Mouse (Mus musculus) stomach, embryonic 15.5 days (tissue): ENCODE results near the gene Syt12. TPM values are rescaled to one million over a fixed set of nuclear protein-coding genes. Genes with fewer than 3 reads are reported as not detected.
A peak's percentile ranks its signal among the peaks of the same experiment; 100 is the strongest.

Source experiments
- ATAC-seq: fragments of 200-750 bp; cut with Nextera tagmentation; 2 replicates; pipeline ENCODE4 v1.8.0; 2017; ENCODE audit warnings: low read depth, moderate number of reproducible peaks, moderate TSS enrichment; ENCODE audit not compliant: insufficient read depth, low FRiP score
- H3K27ac ChIP-seq: fragments of 300-500 bp; sonication (generic); 2 replicates; pipeline ENCODE4 v1.5.1; 2015; ENCODE audit warnings: mild to moderate bottlenecking, inconsistent platforms
- H3K27me3 ChIP-seq: fragments of 300-500 bp; sonication (generic); replicated peaks from 2 replicates; pipeline ENCODE4 v1.6.1; 2015; ENCODE audit warnings: inconsistent platforms
- H3K36me3 ChIP-seq: fragments of 300-500 bp; sonication (generic); 2 replicates; pipeline ENCODE4 v1.6.1; 2015; ENCODE audit warnings: inconsistent platforms
- H3K4me1 ChIP-seq: fragments of 300-500 bp; sonication (generic); 2 replicates; pipeline ENCODE4 v1.6.1; 2015; ENCODE audit warnings: inconsistent platforms
- H3K4me2 ChIP-seq: fragments of 300-500 bp; sonication (generic); 2 replicates; pipeline ENCODE4 v1.6.1; 2015; ENCODE audit warnings: mild to moderate bottlenecking, inconsistent platforms
- H3K4me3 ChIP-seq: fragments of 300-500 bp; sonication (generic); replicated peaks from 2 replicates; pipeline ENCODE4 v1.5.1; 2015; ENCODE audit warnings: inconsistent platforms
- H3K9ac ChIP-seq: fragments of 300-500 bp; sonication (generic); 2 replicates; pipeline ENCODE4 v1.6.1; 2015; ENCODE audit warnings: inconsistent platforms
- H3K9me3 ChIP-seq: fragments of 300-500 bp; sonication (generic); 2 replicates; pipeline ENCODE4 v1.6.1; 2016; ENCODE audit warnings: inconsistent platforms
- WGBS: fragments of 180-500 bp; shearing (Covaris S2); methylation state at CpG from one replicate; pipeline ENCODE4 v1.1.7; 2015; 5-methylcytosine and 5-hydroxymethylcytosine counted together
- polyA plus RNA-seq: library from polyadenylated mRNA; unstranded; fragments of >200 nt; fragmentation: Nextera tagmentation; extraction: Ambion mirVana; gene quantifications from 2 replicates; pipeline ENCODE4 v1.2.1, GENCODE M21; 2015

Syt12 gene
- polyA plus RNA-seq, 1 experiment from 2014 or later, result 0.99 TPM

GRCm38 (mm10) chr19:4440222-4440621 is 37.0 kb downstream of the Syt12 start:
- H3K9ac ChIP-seq, result no peak overlapping the region

GRCm38 (mm10) chr19:4439161-4439801 is 38.0 kb downstream of the Syt12 start, which contains the start of gene Rhod:
Rhod (minus strand) TSS chr19:4439432.
- H3K9ac ChIP-seq, result peak within 1 kb of the TSS; percentile 61
- no peaks in the 10 kb centered on the region for H3K27me3 ChIP-seq
- no peak within 1 kb of the TSS for H3K27ac ChIP-seq
- no peaks in the 10 kb centered on the region for H3K36me3 ChIP-seq
- peak within 1 kb of the TSS; percentile 91 for H3K4me2 ChIP-seq
- H3K4me3 ChIP-seq, result peak within 1 kb of the TSS; percentile 76
- no peaks in the 10 kb centered on the region for H3K9me3 ChIP-seq
- peaks cover 33% of the 10 kb centered on the region for H3K4me1 ChIP-seq
- peak; percentile 44; the same call in 1 of the 2 replicates for ATAC-seq
- under 1% methylated on average over 49 of the region's 51 CpGs for WGBS

More at GRCm38 (mm10) chr19:4440222-4440621, 37.0 kb downstream of the Syt12 start:
- Histone ChIP-seq H3K27me3 (no peaks in the 10 kb centered on the region), H3K4me2 (peak overlapping the region; percentile 91), H3K4me1 (peaks cover 33% of the 10 kb centered on the region), H3K4me3 (peak overlapping the region; percentile 76), H3K36me3 (no peaks in the 10 kb centered on the region), H3K27ac (peak overlapping the region; percentile 54), H3K9me3 (no peaks in the 10 kb centered on the region)
- ATAC-seq, result no peak
- WGBS, result 9% methylated on average over 8 of the region's 8 CpGs

- Histone ChIP-seq H3K27ac (no peak overlapping the region), H3K9ac (peak overlapping the region; percentile 61), H3K9me3 (no peaks in the 10 kb centered on the region), H3K36me3 (no peaks in the 10 kb centered on the region), H3K27me3 (no peaks in the 10 kb centered on the region), H3K4me1 (peaks cover 33% of the 10 kb centered on the region), H3K4me2 (peak overlapping the region; percentile 91), H3K4me3 (peak overlapping the region; percentile 76)
- WGBS, result 8% methylated on average over 8 of the region's 8 CpGs
- ATAC-seq, result no peak
Observed at GRCm38 (mm10) chr19:4438791-4439160, 38.5 kb downstream of the Syt12 start.

- Histone ChIP-seq H3K36me3 (no peaks in the 10 kb centered on the region), H3K27me3 (no peaks in the 10 kb centered on the region), H3K4me1 (peaks cover 33% of the 10 kb centered on the region), H3K9ac (no peak overlapping the region), H3K27ac (no peak overlapping the region), H3K9me3 (no peaks in the 10 kb centered on the region), H3K4me2 (peak overlapping the region; percentile 91; the same call in 1 of the 2 replicates), H3K4me3 (no peak overlapping the region)
- 68% methylated on average over 6 of the region's 6 CpGs for WGBS
- ATAC-seq, result no peak
Observed at GRCm38 (mm10) chr19:4437886-4438285, 39.4 kb downstream of the Syt12 start.

GRCm38 (mm10) chr19:4436254-4436653 is 41.0 kb downstream of the Syt12 start:
- no peaks in the 10 kb centered on the region for H3K36me3 ChIP-seq
- H3K4me3 ChIP-seq, result no peak overlapping the region
- no peak overlapping the region for H3K9ac ChIP-seq
- H3K27me3 ChIP-seq, result no peaks in the 10 kb centered on the region
- H3K9me3 ChIP-seq, result no peaks in the 10 kb centered on the region
- 78% methylated on average over 3 of the region's 3 CpGs for WGBS
- peaks cover 26% of the 10 kb centered on the region for H3K4me1 ChIP-seq
- no peak overlapping the region for H3K27ac ChIP-seq
- ATAC-seq, result no peak
- no peak overlapping the region for H3K4me2 ChIP-seq

- Histone ChIP-seq H3K4me2 (no peak overlapping the region), H3K9me3 (no peaks in the 10 kb centered on the region), H3K27me3 (no peaks in the 10 kb centered on the region), H3K4me3 (no peak overlapping the region), H3K36me3 (0 out of 2 replicates have a peak, but pooled peaks cover 4% of the 10 kb centered on the region), H3K9ac (no peak overlapping the region), H3K27ac (no peak overlapping the region), H3K4me1 (peaks cover 14% of the 10 kb centered on the region)
- no peak for ATAC-seq
- 81% methylated on average over 1 of the region's 1 CpGs for WGBS
Observed at GRCm38 (mm10) chr19:4434999-4435398, 42.2 kb downstream of the Syt12 start.

- no peaks in the 10 kb centered on the region for H3K9me3 ChIP-seq
- H3K4me2 ChIP-seq, result no peak overlapping the region
- H3K4me1 ChIP-seq, result peaks cover 6% of the 10 kb centered on the region
- H3K4me3 ChIP-seq, result no peak overlapping the region
- H3K9ac ChIP-seq, result no peak overlapping the region
- 0 out of 2 replicates have a peak, but pooled peaks cover 4% of the 10 kb centered on the region for H3K36me3 ChIP-seq
- ATAC-seq, result no peak
- H3K27ac ChIP-seq, result no peak overlapping the region
- H3K27me3 ChIP-seq, result no peaks in the 10 kb centered on the region
- WGBS, result 74% methylated on average over 1 of the region's 1 CpGs
Observed at GRCm38 (mm10) chr19:4433756-4434155, 43.5 kb downstream of the Syt12 start.

GRCm38 (mm10) chr19:4430091-4430620 is 47.1 kb downstream of the Syt12 start:
- no peaks in the 10 kb centered on the region for H3K27me3 ChIP-seq
- H3K4me3 ChIP-seq, result no peak overlapping the region
- 91% methylated on average over 4 of the region's 4 CpGs for WGBS
- H3K27ac ChIP-seq, result no peak overlapping the region
- H3K9ac ChIP-seq, result no peak overlapping the region
- no peak for ATAC-seq
- H3K9me3 ChIP-seq, result no peaks in the 10 kb centered on the region
- H3K4me1 ChIP-seq, result no peaks in the 10 kb centered on the region
- no peak overlapping the region for H3K4me2 ChIP-seq
- 0 out of 2 replicates have a peak, but pooled peaks cover 11% of the 10 kb centered on the region for H3K36me3 ChIP-seq

- WGBS, result 77% methylated on average over 19 of the region's 19 CpGs
- Histone ChIP-seq H3K9me3 (no peaks in the 10 kb centered on the region), H3K36me3 (peaks cover 11% of the 10 kb centered on the region; the same call in 1 of the 2 replicates), H3K4me1 (no peaks in the 10 kb centered on the region), H3K27me3 (no peaks in the 10 kb centered on the region), H3K4me3 (no peak overlapping the region), H3K4me2 (no peak overlapping the region), H3K27ac (no peak overlapping the region), H3K9ac (no peak overlapping the region)
- no peak for ATAC-seq
Observed at GRCm38 (mm10) chr19:4425610-4426366, 51.5 kb downstream of the Syt12 start.

GRCm38 (mm10) chr19:4423021-4423420 is 54.2 kb downstream of the Syt12 start:
- no peak overlapping the region for H3K27ac ChIP-seq
- no peaks in the 10 kb centered on the region for H3K4me1 ChIP-seq
- no peaks in the 10 kb centered on the region for H3K27me3 ChIP-seq
- no peak overlapping the region for H3K9ac ChIP-seq
- no peak overlapping the region for H3K4me3 ChIP-seq
- 63% methylated on average over 3 of the region's 3 CpGs for WGBS
- ATAC-seq, result no peak
- peaks cover 11% of the 10 kb centered on the region; the same call in 1 of the 2 replicates for H3K36me3 ChIP-seq
- H3K9me3 ChIP-seq, result no peaks in the 10 kb centered on the region
- H3K4me2 ChIP-seq, result no peak overlapping the region

- Histone ChIP-seq H3K27ac (no peak overlapping the region), H3K9me3 (no peaks in the 10 kb centered on the region), H3K36me3 (peaks cover 9% of the 10 kb centered on the region; the same call in 1 of the 2 replicates), H3K4me2 (no peak overlapping the region), H3K4me3 (no peak overlapping the region), H3K27me3 (no peaks in the 10 kb centered on the region), H3K9ac (no peak overlapping the region), H3K4me1 (no peaks in the 10 kb centered on the region)
- WGBS, result 94% methylated on average over 3 of the region's 3 CpGs
- ATAC-seq, result no peak
Observed at GRCm38 (mm10) chr19:4422581-4422980, 54.7 kb downstream of the Syt12 start.
